Mouse (Mus musculus): Measurements from ENCODE around the gene Nxpe2. TPM values are rescaled to one million over a fixed set of nuclear protein-coding genes. Genes with fewer than 3 reads are reported as not detected.
"Not testable (repeated sequence)": the region's sequence is repeated elsewhere in the genome, so short reads cannot be mapped to it uniquely, and the experiment has no call there.

Nxpe2 gene
- polyA plus RNA-seq, 1 experiment from 2014 or later: 0.76 TPM

DNA sequence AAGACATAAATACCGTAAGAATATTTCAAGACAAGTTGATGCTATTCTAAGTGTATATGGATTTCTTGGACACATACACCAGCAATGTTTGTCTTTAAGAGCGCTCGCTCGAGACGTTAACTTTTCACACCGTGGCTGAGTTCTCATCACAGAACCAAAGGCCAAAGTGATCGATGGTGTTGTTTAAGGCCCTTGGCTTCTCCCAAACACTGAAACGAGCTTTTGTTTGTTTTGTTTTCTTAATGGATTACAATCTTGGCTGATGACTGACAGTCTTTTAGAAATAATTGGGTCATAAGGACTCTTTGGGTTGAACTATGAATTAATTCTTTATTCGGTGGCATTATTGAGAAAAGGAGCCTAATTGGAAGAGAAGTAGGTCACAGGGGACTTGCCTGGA, 7.8 kb downstream of the Nxpe2 start:
- H3K27ac ChIP-seq: no peak overlapping the region

GRCm38 (mm10) chr9:48340708-48341380, 12.4 kb downstream of the Nxpe2 start:
- ATAC-seq (ENCODE audit: low FRiP score): no peak
- H3K4me2 ChIP-seq (replicated peaks): no peak overlapping the region
- H3K4me3 ChIP-seq: no peak overlapping the region
- H3K27ac ChIP-seq: no peak overlapping the region
- WGBS: 88% methylated on average over 10 of the region's 10 CpGs
- H3K9me3 ChIP-seq (replicated peaks): no peaks in the 10 kb centered on the region
- H3K36me3 ChIP-seq: no peaks in the 10 kb centered on the region
- no peak overlapping the region for H3K9ac ChIP-seq
- no peaks in the 10 kb centered on the region for H3K4me1 ChIP-seq
- H3K27me3 ChIP-seq: no peaks in the 10 kb centered on the region

More for the DNA sequence above, 7.8 kb downstream of the Nxpe2 start:
- H3K4me1 ChIP-seq: no peaks in the 10 kb centered on the region
- no peaks in the 10 kb centered on the region for H3K36me3 ChIP-seq
- no peaks in the 10 kb centered on the region for H3K27me3 ChIP-seq
- H3K9ac ChIP-seq: no peak overlapping the region
- H3K4me2 ChIP-seq (replicated peaks): no peak overlapping the region
- 85% methylated on average over 9 of the region's 9 CpGs for WGBS
- no peak for ATAC-seq (ENCODE audit: low FRiP score)
- H3K9me3 ChIP-seq (replicated peaks): no peaks in the 10 kb centered on the region
- no peak overlapping the region for H3K4me3 ChIP-seq

DNA sequence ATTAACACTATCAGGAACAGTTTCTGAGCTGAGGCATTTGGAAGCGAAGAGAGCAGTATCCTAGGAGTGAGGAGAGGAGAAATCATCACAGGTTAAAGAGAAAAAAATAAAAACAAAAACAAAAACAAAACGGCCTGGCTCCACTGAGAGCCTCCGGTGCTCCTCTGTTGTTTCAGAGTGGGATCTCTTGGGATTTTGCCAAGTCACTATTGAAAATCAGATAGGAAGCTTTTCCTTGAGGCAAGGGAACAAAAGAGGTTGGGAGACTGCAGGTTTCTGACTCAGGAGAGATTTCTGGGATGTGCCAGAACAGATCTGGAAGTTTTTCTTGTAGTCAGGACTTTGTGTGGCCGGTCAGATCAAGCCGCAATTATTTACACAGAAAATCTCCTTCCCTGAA, 13.7 kb downstream of the Nxpe2 start:
- no peak for ATAC-seq (ENCODE audit: low FRiP score)
- no peak overlapping the region for H3K4me3 ChIP-seq
- H3K9me3 ChIP-seq (replicated peaks): no peaks in the 10 kb centered on the region
- H3K4me1 ChIP-seq: no peaks in the 10 kb centered on the region
- no peaks in the 10 kb centered on the region for H3K27me3 ChIP-seq
- WGBS: 63% methylated on average over 5 of the region's 5 CpGs
- no peak overlapping the region for H3K4me2 ChIP-seq (replicated peaks)
- no peak overlapping the region for H3K27ac ChIP-seq
- H3K9ac ChIP-seq: no peak overlapping the region
- H3K36me3 ChIP-seq: no peaks in the 10 kb centered on the region

GRCm38 (mm10) chr9:48338783-48339455, 14.3 kb downstream of the Nxpe2 start:
- no peak overlapping the region for H3K4me2 ChIP-seq (replicated peaks)
- H3K27ac ChIP-seq: no peak overlapping the region
- no peak overlapping the region for H3K9ac ChIP-seq
- no peaks in the 10 kb centered on the region for H3K27me3 ChIP-seq
- 82% methylated on average over 4 of the region's 4 CpGs for WGBS
- ATAC-seq (ENCODE audit: low FRiP score): no peak
- H3K9me3 ChIP-seq (replicated peaks): no peaks in the 10 kb centered on the region
- no peaks in the 10 kb centered on the region for H3K36me3 ChIP-seq
- no peaks in the 10 kb centered on the region for H3K4me1 ChIP-seq
- no peak overlapping the region for H3K4me3 ChIP-seq

- Histone ChIP-seq H3K4me3 (no peak overlapping the region), H3K27ac (no peak overlapping the region), H3K9ac (no peak overlapping the region), H3K27me3 (no peaks in the 10 kb centered on the region), H3K4me2 (replicated peaks) (no peak overlapping the region), H3K4me1 (no peaks in the 10 kb centered on the region), H3K9me3 (replicated peaks) (no peaks in the 10 kb centered on the region), H3K36me3 (no peaks in the 10 kb centered on the region)
- 94% methylated on average over 7 of the region's 7 CpGs for WGBS
- ATAC-seq (ENCODE audit: low FRiP score): no peak
Observed at GRCm38 (mm10) chr9:48329597-48329996, 23.7 kb downstream of the Nxpe2 start.

DNA sequence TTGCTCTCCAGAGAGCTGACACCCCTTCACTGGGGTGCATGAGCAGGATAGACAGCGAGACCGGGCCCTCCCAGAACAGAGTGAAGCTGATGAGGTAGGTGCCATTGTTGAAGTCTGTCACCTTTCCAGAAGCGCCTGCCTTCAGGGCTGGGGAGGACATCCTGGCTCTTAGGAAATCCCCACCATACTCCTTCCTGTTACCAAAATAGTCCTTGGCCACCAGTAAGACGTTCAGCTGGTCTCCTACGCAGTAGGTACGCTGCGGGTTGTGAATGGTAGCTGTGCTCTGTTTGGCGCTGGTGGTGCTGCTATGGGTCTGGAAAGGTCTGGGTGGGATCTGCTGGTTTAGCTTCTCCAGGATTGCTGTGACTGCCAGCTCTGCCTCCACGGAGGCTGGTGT, 26.9 kb downstream of the Nxpe2 start:
- Histone ChIP-seq H3K9me3 (replicated peaks) (no peaks in the 10 kb centered on the region), H3K4me2 (replicated peaks) (no peak overlapping the region), H3K36me3 (no peaks in the 10 kb centered on the region), H3K9ac (no peak overlapping the region), H3K4me3 (no peak overlapping the region), H3K4me1 (no peaks in the 10 kb centered on the region), H3K27ac (no peak overlapping the region), H3K27me3 (0 out of 2 replicates have a peak, but pooled peaks cover 6% of the 10 kb centered on the region)
- WGBS: 94% methylated on average over 9 of the region's 9 CpGs
- ATAC-seq (ENCODE audit: low FRiP score): no peak

GRCm38 (mm10) chr9:48315825-48316224, 37.4 kb downstream of the Nxpe2 start:
- Histone ChIP-seq H3K27me3 (0 out of 2 replicates have a peak, but pooled peaks cover 2% of the 10 kb centered on the region), H3K4me2 (replicated peaks) (no peak overlapping the region), H3K9me3 (replicated peaks) (no peaks in the 10 kb centered on the region), H3K4me3 (no peak overlapping the region), H3K27ac (no peak overlapping the region), H3K9ac (no peak overlapping the region), H3K4me1 (peaks cover 5% of the 10 kb centered on the region; the same call in 1 of the 2 replicates), H3K36me3 (no peaks in the 10 kb centered on the region)
- no peak for ATAC-seq (ENCODE audit: low FRiP score)
- 87% methylated on average over 1 of the region's 1 CpGs for WGBS

GRCm38 (mm10) chr9:48314194-48314593, 39.1 kb downstream of the Nxpe2 start:
- Histone ChIP-seq H3K27me3 (0 out of 2 replicates have a peak, but pooled peaks cover 3% of the 10 kb centered on the region), H3K4me3 (no peak overlapping the region), H3K4me1 (peaks cover 5% of the 10 kb centered on the region; the same call in 1 of the 2 replicates), H3K9me3 (replicated peaks) (no peaks in the 10 kb centered on the region), H3K9ac (no peak overlapping the region), H3K36me3 (no peaks in the 10 kb centered on the region), H3K27ac (no peak overlapping the region), H3K4me2 (replicated peaks) (no peak overlapping the region)
- no peak for ATAC-seq (ENCODE audit: low FRiP score)
- 20% methylated on average over 3 of the region's 3 CpGs for WGBS

- Histone ChIP-seq H3K36me3 (no peaks in the 10 kb centered on the region), H3K9ac (no peak overlapping the region), H3K27ac (no peak overlapping the region), H3K27me3 (0 out of 2 replicates have a peak, but pooled peaks cover 3% of the 10 kb centered on the region), H3K9me3 (replicated peaks) (no peaks in the 10 kb centered on the region), H3K4me1 (peaks cover 5% of the 10 kb centered on the region; the same call in 1 of the 2 replicates), H3K4me3 (no peak overlapping the region), H3K4me2 (replicated peaks) (no peak overlapping the region)
- no peak for ATAC-seq (ENCODE audit: low FRiP score)
- 84% methylated on average over 5 of the region's 5 CpGs for WGBS
Observed at GRCm38 (mm10) chr9:48311241-48311640, 42.0 kb downstream of the Nxpe2 start.

GRCm38 (mm10) chr9:48303564-48303963, 49.7 kb downstream of the Nxpe2 start:
- ATAC-seq (ENCODE audit: low FRiP score); H3K9me3 ChIP-seq (replicated peaks); H3K27ac ChIP-seq; H3K36me3 ChIP-seq; H3K9ac ChIP-seq; H3K4me3 ChIP-seq; H3K4me1 ChIP-seq; H3K27me3 ChIP-seq; H3K4me2 ChIP-seq (replicated peaks): not testable (repeated sequence)
- WGBS: 37% methylated on average over 5 of the region's 5 CpGs

DNA sequence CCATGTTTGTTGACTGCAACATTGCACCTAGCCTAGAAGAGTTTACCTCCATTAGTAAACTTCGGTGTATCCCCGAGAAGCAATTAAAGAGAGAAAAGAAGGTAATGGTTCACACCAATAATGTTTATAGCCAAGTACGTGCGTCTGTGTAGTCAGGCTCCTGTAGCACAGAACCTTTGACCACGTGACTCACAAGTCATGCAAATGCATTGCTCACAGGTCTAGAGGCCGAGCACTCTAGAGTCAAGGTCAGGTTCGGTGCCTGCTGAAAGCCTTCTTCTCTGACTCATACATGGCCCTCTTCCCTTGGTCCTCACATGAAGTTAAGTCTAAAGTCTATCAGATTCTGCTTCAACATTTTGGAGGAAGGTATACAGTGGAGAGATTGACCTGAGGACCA, 54.3 kb downstream of the Nxpe2 start:
- Histone ChIP-seq H3K4me2 (replicated peaks) (no peak overlapping the region), H3K9ac (no peak overlapping the region), H3K27ac (no peak overlapping the region), H3K4me1 (no peaks in the 10 kb centered on the region), H3K27me3 (no peaks in the 10 kb centered on the region), H3K36me3 (no peaks in the 10 kb centered on the region), H3K4me3 (no peak overlapping the region), H3K9me3 (replicated peaks) (no peaks in the 10 kb centered on the region)
- 93% methylated on average over 7 of the region's 7 CpGs for WGBS
- ATAC-seq (ENCODE audit: low FRiP score): no peak

- no peaks in the 10 kb centered on the region for H3K4me1 ChIP-seq
- H3K4me2 ChIP-seq (replicated peaks): no peak overlapping the region
- no peak overlapping the region for H3K4me3 ChIP-seq
- H3K36me3 ChIP-seq: no peaks in the 10 kb centered on the region
- no peak for ATAC-seq (ENCODE audit: low FRiP score)
- no peaks in the 10 kb centered on the region for H3K9me3 ChIP-seq (replicated peaks)
- WGBS: 57% methylated on average over 2 of the region's 2 CpGs
- no peak overlapping the region for H3K9ac ChIP-seq
- no peaks in the 10 kb centered on the region for H3K27me3 ChIP-seq
- H3K27ac ChIP-seq: no peak overlapping the region
Observed at GRCm38 (mm10) chr9:48294754-48295153, 58.5 kb downstream of the Nxpe2 start.

- H3K27me3 ChIP-seq: no peaks in the 10 kb centered on the region
- H3K4me3 ChIP-seq: no peak overlapping the region
- no peak overlapping the region for H3K27ac ChIP-seq
- no peak for ATAC-seq (ENCODE audit: low FRiP score)
- H3K9me3 ChIP-seq (replicated peaks): no peaks in the 10 kb centered on the region
- H3K4me1 ChIP-seq: no peaks in the 10 kb centered on the region
- H3K4me2 ChIP-seq (replicated peaks): no peak overlapping the region
- H3K9ac ChIP-seq: no peak overlapping the region
- 100% methylated on average over 1 of the region's 1 CpGs for WGBS
- H3K36me3 ChIP-seq: no peaks in the 10 kb centered on the region
Observed at GRCm38 (mm10) chr9:48290281-48290680, 63.0 kb downstream of the Nxpe2 start.

All from hindbrain, embryonic 12.5 days (tissue).